Mouse (Mus musculus): ENCODE data around the gene Sh3tc1. TPM values are rescaled to one million over a fixed set of nuclear protein-coding genes. Genes with fewer than 3 reads are reported as not detected.
A peak's percentile ranks its signal among the peaks of the same experiment; 100 is the strongest.

Sh3tc1 gene
- polyA plus RNA-seq, 1 experiment from 2014 or later: 9.2 TPM

DNA sequence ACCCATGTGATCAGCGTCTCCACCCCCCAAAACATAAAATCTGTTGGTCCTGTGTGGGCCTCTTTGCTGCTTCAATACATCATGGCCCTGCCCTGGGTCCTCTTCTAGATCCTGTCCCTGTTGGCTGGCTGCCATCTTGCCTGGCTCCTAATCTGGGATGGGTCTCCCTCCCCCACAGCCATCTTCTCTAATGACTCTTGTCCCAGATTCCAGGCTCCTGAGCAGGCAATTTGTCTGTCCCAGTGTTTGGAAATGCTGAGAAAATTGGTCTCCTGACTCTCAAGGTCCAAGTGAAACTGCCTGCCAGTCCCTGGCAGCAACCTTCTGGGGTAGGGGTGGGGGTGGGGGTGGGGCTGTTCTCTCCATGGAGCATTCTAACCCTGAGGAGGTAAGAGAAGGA is 19.9 kb downstream of the Sh3tc1 start:
- H3K9ac ChIP-seq: no peak overlapping the region
- H3K9me3 ChIP-seq: no peaks in the 10 kb centered on the region
- no peak overlapping the region for H3K4me3 ChIP-seq
- 0 out of 2 replicates have a peak, but pooled peaks cover 7% of the 10 kb centered on the region for H3K36me3 ChIP-seq
- H3K27me3 ChIP-seq (replicated peaks): 0 out of 2 replicates have a peak, but pooled peaks cover 3% of the 10 kb centered on the region
- no peak for ATAC-seq (ENCODE audit: extremely low read depth, insufficient number of reproducible peaks, low FRiP score, low TSS enrichment)
- H3K4me2 ChIP-seq: no peak overlapping the region
- peaks cover 59% of the 10 kb centered on the region for H3K4me1 ChIP-seq
- WGBS: 67% methylated on average over 1 of the region's 1 CpGs
- no peak overlapping the region for H3K27ac ChIP-seq (replicated peaks)

DNA sequence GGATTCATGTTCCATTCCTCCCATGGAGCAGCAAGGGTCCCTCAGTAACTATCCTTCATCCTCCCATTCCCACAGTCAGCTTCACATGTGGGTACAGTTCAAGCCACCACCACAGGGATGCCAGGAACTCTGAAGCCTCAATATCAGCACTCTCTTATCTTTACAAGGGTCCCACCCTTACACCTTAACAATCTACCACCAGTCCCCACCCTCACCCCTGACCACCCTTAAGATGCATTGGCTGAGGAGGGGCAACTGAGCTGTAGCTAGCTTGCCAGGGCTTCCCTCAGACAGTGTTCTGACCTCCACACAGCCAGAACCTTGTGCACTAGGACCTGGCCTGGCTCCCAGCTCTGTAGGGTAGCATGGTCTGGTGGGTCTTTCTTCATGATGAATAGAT is 20.4 kb downstream of the Sh3tc1 start:
- H3K36me3 ChIP-seq: 0 out of 2 replicates have a peak, but pooled peaks cover 7% of the 10 kb centered on the region
- H3K4me2 ChIP-seq: no peak overlapping the region
- H3K27me3 ChIP-seq (replicated peaks): 0 out of 2 replicates have a peak, but pooled peaks cover 8% of the 10 kb centered on the region
- H3K4me3 ChIP-seq: no peak overlapping the region
- no peak for ATAC-seq (ENCODE audit: extremely low read depth, insufficient number of reproducible peaks, low FRiP score, low TSS enrichment)
- peaks cover 59% of the 10 kb centered on the region for H3K4me1 ChIP-seq
- no peak overlapping the region for H3K27ac ChIP-seq (replicated peaks)
- no peak overlapping the region for H3K9ac ChIP-seq
- no peaks in the 10 kb centered on the region for H3K9me3 ChIP-seq

DNA sequence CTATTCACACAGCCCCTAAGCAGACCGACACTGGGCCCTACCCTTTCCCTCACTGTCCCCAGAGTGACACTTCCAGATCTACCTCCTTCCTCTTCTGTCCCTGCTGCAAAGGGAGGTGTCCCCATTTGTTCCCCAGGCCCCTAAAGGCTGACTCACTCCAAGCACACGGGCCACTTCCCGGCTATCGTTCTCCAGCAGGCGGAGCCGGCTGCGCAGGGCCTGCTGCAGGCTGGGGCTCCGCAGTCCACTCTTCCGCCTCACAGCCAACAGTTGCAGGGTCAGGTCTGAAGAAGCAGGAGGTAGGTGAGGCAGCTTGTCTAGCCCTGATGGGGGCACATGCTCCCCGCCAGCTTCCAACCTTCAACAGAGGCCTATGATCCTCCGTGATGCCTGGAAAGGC is 21.0 kb downstream of the Sh3tc1 start:
- Histone ChIP-seq H3K9me3 (no peaks in the 10 kb centered on the region), H3K9ac (no peak overlapping the region), H3K4me3 (no peak overlapping the region), H3K27me3 (replicated peaks) (0 out of 2 replicates have a peak, but pooled peaks cover 9% of the 10 kb centered on the region), H3K4me1 (peaks cover 59% of the 10 kb centered on the region), H3K36me3 (0 out of 2 replicates have a peak, but pooled peaks cover 7% of the 10 kb centered on the region), H3K4me2 (no peak overlapping the region), H3K27ac (replicated peaks) (no peak overlapping the region)
- ATAC-seq (ENCODE audit: extremely low read depth, insufficient number of reproducible peaks, low FRiP score, low TSS enrichment): no peak
- 60% methylated on average over 11 of the region's 11 CpGs for WGBS

DNA sequence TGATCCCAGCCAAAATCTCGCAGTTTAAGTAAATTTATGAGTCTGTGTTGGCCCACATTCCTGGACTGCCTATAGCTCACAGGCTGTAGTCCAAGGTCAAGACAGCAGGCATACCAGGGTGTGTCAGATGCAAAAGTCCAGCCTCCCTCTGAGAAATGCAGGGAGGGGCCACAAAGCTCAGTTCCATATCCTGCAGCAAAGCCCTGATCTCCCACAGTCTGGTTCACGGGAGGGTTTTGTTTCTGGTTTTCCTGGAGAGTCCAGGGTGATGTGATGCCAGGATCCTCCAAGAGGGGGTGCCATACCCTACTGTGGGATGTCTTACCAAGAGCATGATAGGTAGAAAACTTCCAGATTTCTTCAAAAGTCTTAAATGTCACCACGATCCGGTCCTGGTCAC is 21.8 kb downstream of the Sh3tc1 start:
- no peak overlapping the region for H3K4me3 ChIP-seq
- 35% methylated on average over 4 of the region's 4 CpGs for WGBS
- H3K27ac ChIP-seq (replicated peaks): no peak overlapping the region
- H3K9me3 ChIP-seq: no peaks in the 10 kb centered on the region
- H3K27me3 ChIP-seq (replicated peaks): 0 out of 2 replicates have a peak, but pooled peaks cover 11% of the 10 kb centered on the region
- no peak overlapping the region for H3K4me2 ChIP-seq
- no peak for ATAC-seq (ENCODE audit: extremely low read depth, insufficient number of reproducible peaks, low FRiP score, low TSS enrichment)
- no peak overlapping the region for H3K9ac ChIP-seq
- peaks cover 53% of the 10 kb centered on the region for H3K4me1 ChIP-seq
- H3K36me3 ChIP-seq: peaks cover 8% of the 10 kb centered on the region; the same call in 1 of the 2 replicates

DNA sequence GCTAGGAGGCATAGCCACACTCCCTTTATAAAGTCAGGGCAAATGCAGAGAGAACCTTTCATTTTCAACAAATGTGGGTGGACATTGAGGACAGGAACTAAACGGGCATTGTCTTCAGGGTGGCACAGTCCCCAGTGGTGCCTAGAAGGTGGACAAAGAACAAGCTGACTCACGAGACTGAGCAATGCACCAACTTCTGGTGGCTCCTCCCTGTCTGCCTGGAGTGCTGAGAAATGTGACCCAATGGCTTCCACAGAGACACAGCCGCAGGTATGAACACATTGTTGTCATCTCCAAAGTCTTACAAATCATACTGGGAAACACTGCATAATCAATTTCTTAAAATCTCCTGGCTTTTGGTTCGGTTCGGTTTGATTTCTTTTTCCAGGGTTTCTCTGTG is 22.3 kb downstream of the Sh3tc1 start:
- no peak for ATAC-seq (ENCODE audit: extremely low read depth, insufficient number of reproducible peaks, low FRiP score, low TSS enrichment)
- Histone ChIP-seq H3K36me3 (peaks cover 9% of the 10 kb centered on the region; the same call in 1 of the 2 replicates), H3K27ac (replicated peaks) (no peak overlapping the region), H3K9ac (no peak overlapping the region), H3K4me2 (no peak overlapping the region), H3K27me3 (replicated peaks) (0 out of 2 replicates have a peak, but pooled peaks cover 14% of the 10 kb centered on the region), H3K4me1 (peaks cover 48% of the 10 kb centered on the region), H3K9me3 (no peaks in the 10 kb centered on the region), H3K4me3 (no peak overlapping the region)
- WGBS: 78% methylated on average over 5 of the region's 5 CpGs

DNA sequence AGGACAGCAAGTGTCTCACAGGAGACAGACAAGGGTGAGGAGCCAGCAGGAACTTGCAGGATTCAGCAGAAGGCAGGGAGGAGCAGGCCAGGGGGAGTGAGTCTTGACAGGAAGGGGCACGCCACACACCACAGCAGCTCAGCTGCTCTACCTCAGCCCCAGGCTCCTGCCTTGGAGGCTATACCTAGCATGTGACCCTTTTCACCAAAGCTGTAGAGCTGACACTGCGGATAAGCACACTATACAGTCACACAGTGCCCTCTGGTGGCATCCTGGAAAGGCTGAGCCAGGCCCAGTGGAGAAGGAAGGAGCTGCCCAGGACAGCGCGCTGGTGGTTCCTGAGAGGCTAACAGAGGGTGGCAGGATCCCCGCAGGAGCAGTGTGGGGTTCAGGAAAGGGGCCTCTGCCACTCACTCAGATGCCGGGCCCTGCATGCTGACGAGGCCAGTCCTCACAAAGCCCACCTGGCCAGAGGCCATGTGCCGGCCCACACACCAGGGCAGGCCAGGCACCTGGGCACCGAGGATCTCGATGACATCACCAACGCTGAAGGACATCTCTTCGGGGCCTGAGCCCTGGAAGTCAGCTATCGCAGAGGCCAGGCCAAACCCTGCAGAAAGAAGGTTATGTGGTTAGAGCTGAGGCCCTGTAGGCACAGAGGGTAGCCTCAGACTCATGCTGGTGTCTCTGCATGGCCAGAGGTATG is 26.0 kb downstream of the Sh3tc1 start:
- peak; percentile 33; the same call in 1 of the 2 replicates for ATAC-seq (ENCODE audit: extremely low read depth, insufficient number of reproducible peaks, low FRiP score, low TSS enrichment)
- Histone ChIP-seq H3K9me3 (no peaks in the 10 kb centered on the region), H3K9ac (no peak overlapping the region), H3K4me3 (no peak overlapping the region), H3K4me2 (no peak overlapping the region), H3K27ac (replicated peaks) (no peak overlapping the region), H3K4me1 (peaks cover 17% of the 10 kb centered on the region), H3K27me3 (replicated peaks) (0 out of 2 replicates have a peak, but pooled peaks cover 22% of the 10 kb centered on the region), H3K36me3 (peaks cover 5% of the 10 kb centered on the region; the same call in 1 of the 2 replicates)
- 44% methylated on average over 13 of the region's 13 CpGs for WGBS

DNA sequence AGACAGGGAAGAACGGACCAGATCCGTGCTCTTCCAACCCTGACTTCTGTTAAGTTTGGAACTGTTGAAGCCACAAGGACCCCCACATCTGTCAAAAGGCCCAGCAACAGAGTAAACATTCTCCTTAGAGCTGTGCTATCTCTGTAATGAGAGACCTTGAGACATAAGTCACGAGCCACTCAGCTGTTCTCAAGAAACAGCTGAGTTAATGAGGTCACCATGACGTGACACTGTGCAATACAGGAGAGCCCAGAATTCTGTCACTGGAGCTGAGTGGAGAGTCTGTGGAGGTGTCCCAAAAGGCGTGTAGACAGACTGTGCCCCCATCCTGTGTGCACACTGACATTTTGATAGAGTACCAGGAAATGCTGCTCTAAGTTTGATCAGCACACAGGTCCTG is 27.3 kb downstream of the Sh3tc1 start:
- H3K27me3 ChIP-seq (replicated peaks): 0 out of 2 replicates have a peak, but pooled peaks cover 23% of the 10 kb centered on the region
- H3K36me3 ChIP-seq: peaks cover 5% of the 10 kb centered on the region; the same call in 1 of the 2 replicates
- H3K4me1 ChIP-seq: peaks cover 4% of the 10 kb centered on the region
- ATAC-seq (ENCODE audit: extremely low read depth, insufficient number of reproducible peaks, low FRiP score, low TSS enrichment): no peak
- H3K9me3 ChIP-seq: no peaks in the 10 kb centered on the region
- no peak overlapping the region for H3K27ac ChIP-seq (replicated peaks)
- H3K4me3 ChIP-seq: no peak overlapping the region
- no peak overlapping the region for H3K4me2 ChIP-seq
- 65% methylated on average over 5 of the region's 5 CpGs for WGBS
- no peak overlapping the region for H3K9ac ChIP-seq

DNA sequence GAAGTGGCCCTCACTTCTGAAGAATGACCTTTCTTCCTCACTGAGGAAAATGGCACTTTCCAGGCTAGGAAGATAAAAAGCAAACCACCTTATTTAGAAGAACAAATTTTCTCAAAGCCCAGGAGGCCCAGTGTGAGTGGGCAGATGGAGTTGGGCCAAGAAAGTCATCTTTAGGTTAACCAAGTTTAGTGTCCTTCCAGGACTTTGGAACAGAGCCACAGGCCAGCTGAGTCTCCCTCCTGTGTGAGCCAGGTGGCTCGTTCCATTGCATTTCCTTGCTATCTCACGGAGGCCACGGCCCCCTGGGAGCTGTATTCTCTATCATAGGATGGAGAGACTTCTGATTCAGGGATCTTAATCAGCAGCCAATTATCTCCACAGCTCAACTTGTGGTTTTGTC is 28.9 kb downstream of the Sh3tc1 start:
- H3K4me1 ChIP-seq: peaks cover 3% of the 10 kb centered on the region
- ATAC-seq (ENCODE audit: extremely low read depth, insufficient number of reproducible peaks, low FRiP score, low TSS enrichment): no peak
- no peak overlapping the region for H3K4me3 ChIP-seq
- H3K4me2 ChIP-seq: no peak overlapping the region
- peaks cover 5% of the 10 kb centered on the region; the same call in 1 of the 2 replicates for H3K36me3 ChIP-seq
- WGBS: 64% methylated on average over 3 of the region's 3 CpGs
- no peak overlapping the region for H3K9ac ChIP-seq
- 0 out of 2 replicates have a peak, but pooled peaks cover 20% of the 10 kb centered on the region for H3K27me3 ChIP-seq (replicated peaks)
- H3K27ac ChIP-seq (replicated peaks): no peak overlapping the region
- H3K9me3 ChIP-seq: no peaks in the 10 kb centered on the region

DNA sequence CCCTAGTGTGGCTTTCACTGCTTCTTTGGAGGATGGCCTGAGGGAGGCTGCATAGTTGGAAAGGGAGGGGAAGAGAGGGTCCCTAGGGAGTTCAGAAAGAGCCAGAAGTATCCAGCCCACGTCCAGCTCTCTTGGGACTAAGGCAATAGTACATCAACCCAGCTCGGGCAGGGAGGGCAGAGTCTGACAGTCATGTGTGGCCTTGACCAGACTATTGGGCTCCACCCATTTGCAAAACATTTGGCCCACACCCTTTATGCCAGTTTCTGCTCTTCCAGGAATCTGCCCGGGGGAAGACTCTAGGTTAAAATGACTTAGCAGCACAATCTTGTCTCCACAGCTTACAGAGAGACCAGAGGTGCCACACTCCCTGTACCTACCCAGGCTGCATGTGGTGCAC is 29.3 kb downstream of the Sh3tc1 start:
- no peak for ATAC-seq (ENCODE audit: extremely low read depth, insufficient number of reproducible peaks, low FRiP score, low TSS enrichment)
- H3K4me1 ChIP-seq: peaks cover 3% of the 10 kb centered on the region
- 65% methylated on average over 3 of the region's 3 CpGs for WGBS
- no peak overlapping the region for H3K27ac ChIP-seq (replicated peaks)
- H3K9ac ChIP-seq: no peak overlapping the region
- H3K36me3 ChIP-seq: peaks cover 4% of the 10 kb centered on the region; the same call in 1 of the 2 replicates
- no peak overlapping the region for H3K4me3 ChIP-seq
- H3K9me3 ChIP-seq: no peaks in the 10 kb centered on the region
- 0 out of 2 replicates have a peak, but pooled peaks cover 20% of the 10 kb centered on the region for H3K27me3 ChIP-seq (replicated peaks)
- no peak overlapping the region for H3K4me2 ChIP-seq

DNA sequence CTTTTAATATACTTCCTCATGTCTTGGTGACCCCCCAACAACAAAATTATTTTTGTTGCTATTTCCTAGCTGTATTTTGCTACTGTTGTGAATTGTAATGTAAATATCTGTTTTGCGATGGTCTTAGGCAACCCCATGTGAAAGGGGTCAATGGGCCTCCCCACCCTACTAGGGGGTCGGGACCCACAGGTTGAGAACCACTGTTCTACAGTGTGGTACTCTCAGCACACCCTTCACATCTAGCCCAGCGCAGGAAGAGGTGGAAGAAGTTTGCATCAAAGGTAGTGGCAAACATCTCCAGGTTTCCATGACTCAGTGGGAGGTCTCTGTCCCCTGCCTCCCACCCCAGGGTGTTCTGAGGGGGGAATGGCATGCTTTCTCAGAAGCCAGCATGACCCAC is 34.4 kb downstream of the Sh3tc1 start:
- no peak overlapping the region for H3K9ac ChIP-seq
- no peak overlapping the region for H3K4me2 ChIP-seq
- H3K36me3 ChIP-seq: peaks cover 7% of the 10 kb centered on the region
- no peaks in the 10 kb centered on the region for H3K9me3 ChIP-seq
- H3K4me1 ChIP-seq: no peaks in the 10 kb centered on the region
- H3K27me3 ChIP-seq (replicated peaks): 0 out of 2 replicates have a peak, but pooled peaks cover 12% of the 10 kb centered on the region
- H3K27ac ChIP-seq (replicated peaks): no peak overlapping the region
- ATAC-seq (ENCODE audit: extremely low read depth, insufficient number of reproducible peaks, low FRiP score, low TSS enrichment): no peak
- WGBS: 81% methylated on average over 3 of the region's 3 CpGs
- H3K4me3 ChIP-seq: no peak overlapping the region

DNA sequence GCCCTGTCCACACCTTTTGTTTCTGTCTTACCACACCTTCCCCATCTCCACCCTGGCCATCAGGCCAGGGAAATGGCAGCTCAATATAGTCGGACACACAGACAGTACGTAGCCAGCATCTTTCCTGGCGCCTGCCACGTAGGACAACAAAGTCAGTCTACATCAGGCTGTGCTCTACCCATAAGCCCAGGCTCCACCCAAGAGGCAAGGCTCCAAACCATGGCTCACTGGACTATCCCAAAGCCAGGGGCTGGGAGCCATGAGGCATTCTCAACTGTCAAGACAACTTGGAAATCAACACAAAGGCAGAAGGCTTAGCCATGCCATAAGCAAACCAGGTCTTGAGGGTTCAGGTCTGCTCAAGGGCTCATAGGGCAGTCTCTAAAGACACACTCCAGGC is 36.0 kb downstream of the Sh3tc1 start:
- H3K9me3 ChIP-seq: no peaks in the 10 kb centered on the region
- no peak overlapping the region for H3K4me2 ChIP-seq
- 87% methylated on average over 4 of the region's 4 CpGs for WGBS
- no peak overlapping the region for H3K4me3 ChIP-seq
- no peaks in the 10 kb centered on the region for H3K4me1 ChIP-seq
- no peak for ATAC-seq (ENCODE audit: extremely low read depth, insufficient number of reproducible peaks, low FRiP score, low TSS enrichment)
- H3K27ac ChIP-seq (replicated peaks): no peak overlapping the region
- H3K9ac ChIP-seq: no peak overlapping the region
- peaks cover 10% of the 10 kb centered on the region; the same call in 1 of the 2 replicates for H3K27me3 ChIP-seq (replicated peaks)
- peaks cover 7% of the 10 kb centered on the region for H3K36me3 ChIP-seq

DNA sequence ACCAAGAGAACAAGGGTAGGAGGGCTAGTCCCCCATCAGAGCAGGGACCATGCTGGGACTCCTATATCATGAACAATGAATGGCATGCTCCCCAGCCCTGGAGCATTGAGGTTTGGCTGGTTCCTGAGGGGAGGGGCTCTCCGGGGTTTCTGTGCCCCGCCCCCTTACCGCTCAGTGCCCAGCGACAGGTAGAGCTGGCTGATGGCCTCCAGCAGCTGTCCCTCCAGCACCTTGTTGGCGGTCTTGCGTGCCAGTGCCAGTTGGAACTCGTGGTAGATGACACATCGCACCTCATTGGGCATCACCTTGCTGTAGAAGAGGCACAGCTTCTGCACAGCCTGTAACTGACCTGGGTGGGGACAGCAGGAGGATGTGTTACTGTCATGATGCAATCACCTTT is 36.6 kb downstream of the Sh3tc1 start:
- ATAC-seq (ENCODE audit: extremely low read depth, insufficient number of reproducible peaks, low FRiP score, low TSS enrichment): no peak
- H3K9ac ChIP-seq: no peak overlapping the region
- WGBS: 78% methylated on average over 8 of the region's 8 CpGs

More for the DNA sequence above, 36.6 kb downstream of the Sh3tc1 start:
- Histone ChIP-seq H3K27me3 (replicated peaks) (peaks cover 9% of the 10 kb centered on the region; the same call in 1 of the 2 replicates), H3K9me3 (no peaks in the 10 kb centered on the region), H3K4me2 (no peak overlapping the region), H3K36me3 (peaks cover 7% of the 10 kb centered on the region), H3K27ac (replicated peaks) (no peak overlapping the region), H3K4me3 (no peak overlapping the region), H3K4me1 (no peaks in the 10 kb centered on the region)
